Mouse (Mus musculus) macrophage (primary cell): ENCODE measurements around the gene Nacc1. TPM values are rescaled to one million over a fixed set of nuclear protein-coding genes. Genes with fewer than 3 reads are reported as not detected.

ENCODE experiments used
- H3K27ac ChIP-seq: fragments of 350-480 bp; formaldehyde crosslinking; 2 replicates; pipeline ENCODE4 v1.9.0; 2021
- H3K36me3 ChIP-seq: fragments of 350-480 bp; formaldehyde crosslinking; 2 replicates; pipeline ENCODE4 v1.9.0; 2021; ENCODE audit errors: inconsistent target
- H3K4me3 ChIP-seq: fragments of 350-480 bp; formaldehyde crosslinking; 2 replicates; pipeline ENCODE4 v1.9.0; 2021; ENCODE audit errors: inconsistent target
- H3K79me2 ChIP-seq: fragments of 350-480 bp; formaldehyde crosslinking; 2 replicates; pipeline ENCODE4 v1.9.0; 2021; ENCODE audit errors: inconsistent target
- WGBS: methylation state at CpG from one replicate; pipeline ENCODE4 v1.1.7; 2026; ENCODE audit warnings: inconsistent platforms; ENCODE audit not compliant: missing documents; 5-methylcytosine and 5-hydroxymethylcytosine counted together
- polyA plus RNA-seq: library from polyadenylated mRNA; stranded (reverse); fragments of 250-400 nt; gene quantifications from 3 replicates; pipeline ENCODE4 v1.2.4, GENCODE M21; 2018; ENCODE audit warnings: inconsistent platforms

The Nacc1 gene
- polyA plus RNA-seq, 1 experiment from 2014 or later = 49.6 TPM

- H3K4me3 ChIP-seq = no peak overlapping the region; the same call in 1 of the 2 replicates
- 44% methylated on average over 15 of the region's 15 CpGs for WGBS
Observed at GRCm38 (mm10) chr8:84708071-84708541, 20.4 kb upstream of the Nacc1 start.

GRCm38 (mm10) chr8:84707267-84707883 is 19.7 kb upstream of the Nacc1 start:
- Histone ChIP-seq H3K27ac (peak overlapping the region; percentile 70), H3K4me3 (peak overlapping the region; percentile 25), H3K36me3 (no peaks in the 10 kb centered on the region), H3K79me2 (peaks cover 20% of the 10 kb centered on the region)
- 4% methylated on average over 22 of the region's 22 CpGs for WGBS

More at GRCm38 (mm10) chr8:84708071-84708541, 20.4 kb upstream of the Nacc1 start:
- no peaks in the 10 kb centered on the region for H3K36me3 ChIP-seq
- H3K27ac ChIP-seq = peak overlapping the region; percentile 70
- peaks cover 13% of the 10 kb centered on the region for H3K79me2 ChIP-seq

GRCm38 (mm10) chr8:84706610-84707266 is 19.1 kb upstream of the Nacc1 start:
- no peaks in the 10 kb centered on the region for H3K36me3 ChIP-seq

GRCm38 (mm10) chr8:84705960-84706359 is 18.3 kb upstream of the Nacc1 start:
- H3K27ac ChIP-seq = no peak overlapping the region
- peak overlapping the region; percentile 2; the same call in 1 of the 2 replicates for H3K4me3 ChIP-seq
- H3K79me2 ChIP-seq = peaks cover 27% of the 10 kb centered on the region
- 12% methylated on average over 12 of the region's 12 CpGs for WGBS
- no peaks in the 10 kb centered on the region for H3K36me3 ChIP-seq

More at GRCm38 (mm10) chr8:84706610-84707266, 19.1 kb upstream of the Nacc1 start:
- H3K27ac ChIP-seq = peak overlapping the region; percentile 70
- WGBS = 6% methylated on average over 29 of the region's 45 CpGs
- peak overlapping the region; percentile 25 for H3K4me3 ChIP-seq
- peaks cover 27% of the 10 kb centered on the region for H3K79me2 ChIP-seq

DNA sequence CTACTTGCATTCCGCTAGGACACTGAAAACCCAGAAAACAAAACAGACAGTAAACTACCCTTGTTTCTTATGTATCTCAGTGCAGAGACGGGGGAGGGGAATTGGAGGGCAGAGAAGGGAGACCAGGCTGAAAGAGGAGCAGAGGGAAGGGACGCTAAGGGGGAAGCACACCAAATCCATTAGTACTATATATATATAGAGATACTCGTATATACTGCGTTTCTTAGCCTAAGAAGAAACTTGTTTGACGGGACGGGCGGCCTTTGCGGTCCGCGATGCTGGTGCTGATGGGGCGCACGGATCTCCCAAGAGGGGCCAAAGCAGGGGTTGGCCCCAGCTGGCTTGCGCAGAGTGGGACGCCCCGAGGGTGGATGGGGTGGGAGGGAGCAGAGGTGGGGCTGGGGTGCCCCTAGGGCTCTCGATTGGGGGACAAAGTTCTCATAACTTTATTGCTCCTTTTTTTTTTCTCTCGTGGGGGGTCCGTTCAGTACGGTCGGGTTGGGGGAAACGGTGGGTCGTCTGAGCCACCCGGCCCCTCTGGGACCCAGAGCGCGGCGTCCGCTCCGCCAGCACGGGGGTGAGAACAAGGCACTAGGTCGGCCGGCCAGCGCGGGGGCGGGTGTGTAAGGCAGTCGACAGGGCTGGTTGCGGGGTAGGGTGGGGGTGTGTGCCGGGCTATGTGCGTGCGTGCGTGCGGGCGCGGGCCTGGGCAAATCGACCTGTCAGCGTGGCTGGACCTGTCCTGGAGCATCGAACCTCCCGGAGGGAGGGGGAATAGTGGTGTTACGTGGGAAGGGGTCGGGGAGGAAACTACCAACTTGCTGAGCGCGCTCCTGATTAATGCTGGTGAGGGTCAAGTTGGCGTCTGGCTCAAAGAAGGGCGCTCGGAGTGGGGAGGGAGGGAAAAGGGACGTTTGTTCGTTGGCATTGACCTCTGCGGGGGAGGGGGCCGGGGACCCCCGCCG is 17.5 kb upstream of the Nacc1 start:
- peak overlapping the region; percentile 76 for H3K27ac ChIP-seq
- H3K79me2 ChIP-seq = peaks cover 27% of the 10 kb centered on the region
- no peak overlapping the region; the same call in 1 of the 2 replicates for H3K4me3 ChIP-seq
- WGBS = 6% methylated on average over 45 of the region's 61 CpGs
- H3K36me3 ChIP-seq = no peaks in the 10 kb centered on the region

- Histone ChIP-seq H3K36me3 (no peaks in the 10 kb centered on the region), H3K79me2 (peaks cover 27% of the 10 kb centered on the region), H3K4me3 (peak overlapping the region; percentile 21; the same call in 1 of the 2 replicates), H3K27ac (peak overlapping the region; percentile 76)
- WGBS = 5% methylated on average over 16 of the region's 16 CpGs
Observed at GRCm38 (mm10) chr8:84704356-84704755, 16.7 kb upstream of the Nacc1 start.

GRCm38 (mm10) chr8:84703466-84704249 is 16.0 kb upstream of the Nacc1 start:
- H3K27ac ChIP-seq = peak overlapping the region; percentile 98
- H3K4me3 ChIP-seq = peak overlapping the region; percentile 91
- H3K79me2 ChIP-seq = peaks cover 27% of the 10 kb centered on the region
- 3% methylated on average over 35 of the region's 38 CpGs for WGBS
- no peaks in the 10 kb centered on the region for H3K36me3 ChIP-seq

- H3K36me3 ChIP-seq = no peaks in the 10 kb centered on the region
- H3K4me3 ChIP-seq = peak overlapping the region; percentile 91
- H3K27ac ChIP-seq = peak overlapping the region; percentile 98
- 7% methylated on average over 5 of the region's 6 CpGs for WGBS
- peaks cover 27% of the 10 kb centered on the region for H3K79me2 ChIP-seq
Observed at GRCm38 (mm10) chr8:84702963-84703465, 15.4 kb upstream of the Nacc1 start.

DNA sequence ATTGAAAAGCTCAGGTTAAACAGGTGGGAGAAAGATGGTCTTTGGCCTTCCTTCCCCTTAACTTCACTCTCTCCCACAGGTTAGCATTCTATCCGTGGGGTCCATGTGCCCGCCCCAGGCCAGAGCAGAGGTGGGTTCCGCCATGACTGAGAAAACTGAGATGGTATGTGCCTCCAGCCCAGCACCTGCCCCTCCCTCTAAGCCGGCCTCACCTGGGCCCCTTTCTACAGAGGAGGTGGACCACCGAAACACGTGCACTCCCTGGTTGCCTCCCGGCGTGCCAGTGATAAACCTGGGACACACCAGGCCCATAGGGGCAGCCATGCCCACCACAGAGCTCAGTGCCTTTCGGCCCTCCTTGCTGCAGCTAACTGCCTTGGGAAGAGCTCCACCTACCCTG is 14.9 kb upstream of the Nacc1 start:
- Histone ChIP-seq H3K36me3 (peaks cover under 1% of the 10 kb centered on the region; the same call in 1 of the 2 replicates), H3K4me3 (peak overlapping the region; percentile 91), H3K27ac (peak overlapping the region; percentile 98), H3K79me2 (peaks cover 27% of the 10 kb centered on the region)
- WGBS = 5% methylated on average over 9 of the region's 9 CpGs

GRCm38 (mm10) chr8:84700941-84701911 is 13.6 kb upstream of the Nacc1 start, which contains the start of gene Lyl1:
Gene Lyl1 (plus strand): TSS chr8:84701457.
- Histone ChIP-seq H3K27ac (peak within 1 kb of the TSS; percentile 98), H3K4me3 (peak within 1 kb of the TSS; percentile 91), H3K79me2 (peaks cover 27% of the 10 kb centered on the region), H3K36me3 (peaks cover 11% of the 10 kb centered on the region; the same call in 1 of the 2 replicates)
- WGBS = under 1% methylated on average over 33 of the region's 34 CpGs

DNA sequence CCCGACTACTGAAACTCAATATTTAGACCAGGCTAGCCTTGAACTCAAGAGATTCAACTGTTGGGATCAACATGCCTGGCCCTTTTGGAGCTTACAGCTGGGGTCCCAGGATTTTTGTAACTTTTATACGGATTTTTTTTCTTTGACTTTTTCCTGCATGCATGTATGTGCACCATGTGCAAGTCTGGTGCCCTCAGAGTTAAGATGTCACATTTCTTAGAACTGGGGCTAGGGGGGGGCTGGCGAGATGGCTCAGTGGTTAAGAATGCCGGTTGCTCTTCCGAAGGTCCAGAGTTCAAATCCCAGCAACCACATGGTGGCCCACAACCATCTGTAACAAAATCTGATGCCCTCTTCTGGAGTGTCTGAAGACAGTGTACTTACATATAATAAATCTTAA is 12.9 kb upstream of the Nacc1 start:
- Histone ChIP-seq H3K79me2 (peaks cover 27% of the 10 kb centered on the region), H3K27ac (peak overlapping the region; percentile 98), H3K4me3 (no peak overlapping the region), H3K36me3 (peaks cover 16% of the 10 kb centered on the region; the same call in 1 of the 2 replicates)
- WGBS = 13% methylated on average over 4 of the region's 5 CpGs

DNA sequence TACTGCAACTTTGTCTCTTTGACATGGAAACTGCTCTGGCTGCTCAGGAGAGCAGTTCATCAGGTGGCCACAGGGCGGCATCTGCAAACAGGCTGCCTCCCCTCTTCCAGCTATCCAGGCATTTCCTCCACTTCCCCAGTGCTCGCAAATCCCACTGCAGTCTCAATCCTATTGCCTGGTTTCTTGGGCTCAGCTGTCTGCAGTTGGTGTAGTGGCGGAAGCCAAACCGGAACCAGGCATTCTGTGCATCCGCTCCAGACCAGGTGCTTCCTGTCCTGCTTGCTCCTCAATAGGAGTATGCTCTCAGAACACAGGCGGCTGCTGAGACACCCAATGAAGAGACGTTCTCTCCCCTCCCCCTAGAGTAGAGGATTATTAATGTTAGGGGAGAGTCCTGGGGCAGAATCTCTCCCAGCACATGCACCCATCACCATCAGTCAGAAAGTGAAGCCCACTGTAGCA is 12.2 kb upstream of the Nacc1 start:
- Histone ChIP-seq H3K79me2 (peaks cover 27% of the 10 kb centered on the region), H3K36me3 (peaks cover 20% of the 10 kb centered on the region; the same call in 1 of the 2 replicates), H3K27ac (peak overlapping the region; percentile 98), H3K4me3 (no peak overlapping the region)
- 17% methylated on average over 7 of the region's 7 CpGs for WGBS
